Mouse (Mus musculus): ENCODE results near the gene Syde2. TPM values are rescaled to one million over a fixed set of nuclear protein-coding genes. Genes with fewer than 3 reads are reported as not detected.

Syde2 gene
- polyA plus RNA-seq, 1 experiment: 2.6 TPM

- Histone ChIP-seq H3ac (ENCODE audit: control insufficient read depth, insufficient read length, low read depth) (no peak overlapping the region), H3K4me3 (ENCODE audit: insufficient read depth, poor library complexity, severe bottlenecking) (no peak overlapping the region), H3K79me3 (ENCODE audit: low read depth) (peaks cover 26% of the 10 kb centered on the region), H3K36me3 (ENCODE audit: control insufficient read depth, insufficient read depth) (peaks cover 51% of the 10 kb centered on the region), H3K27me3 (ENCODE audit: control insufficient read depth, insufficient read depth, insufficient read length) (no peaks in the 10 kb centered on the region), H3K79me2 (ENCODE audit: control insufficient read depth, insufficient read depth) (peaks cover 41% of the 10 kb centered on the region)
- TF ChIP-seq FOSL1 (IDR thresholded peaks at IDR 0.05; ENCODE audit: insufficient read depth, low read length, poor library complexity, severe bottlenecking) (no peak), CEBPB (IDR thresholded peaks at IDR 0.05; ENCODE audit: low read depth) (no peak), CTCF (IDR thresholded peaks at IDR 0.05; ENCODE audit: control insufficient read depth, insufficient read depth, insufficient read length) (no peak), USF1 (IDR thresholded peaks at IDR 0.05; ENCODE audit: low read depth) (no peak), MYOG (IDR thresholded peaks at IDR 0.05; ENCODE audit: control insufficient read depth, extremely low read depth, insufficient read length) (no peak), MAX (IDR thresholded peaks at IDR 0.05) (no peak), MYOD1 (IDR thresholded peaks at IDR 0.05; ENCODE audit: control insufficient read depth, insufficient read length, low read depth) (no peak)
Measured at GRCm38 (mm10) chr3:145944348-145944747, 43.3 kb upstream of the Syde2 start.

GRCm38 (mm10) chr3:145945904-145946303 is 41.8 kb upstream of the Syde2 start:
- no peak for TF ChIP-seq FOSL1 (IDR thresholded peaks at IDR 0.05; ENCODE audit: insufficient read depth, low read length, poor library complexity, severe bottlenecking)
- TF ChIP-seq MAX (IDR thresholded peaks at IDR 0.05): no peak
- no peak for TF ChIP-seq MYOD1 (IDR thresholded peaks at IDR 0.05; ENCODE audit: control insufficient read depth, insufficient read length, low read depth)
- no peak for TF ChIP-seq USF1 (IDR thresholded peaks at IDR 0.05; ENCODE audit: low read depth)
- no peak for TF ChIP-seq MYOG (IDR thresholded peaks at IDR 0.05; ENCODE audit: control insufficient read depth, extremely low read depth, insufficient read length)
- TF ChIP-seq CTCF (IDR thresholded peaks at IDR 0.05; ENCODE audit: control insufficient read depth, insufficient read depth, insufficient read length): no peak
- no peak for TF ChIP-seq CEBPB (IDR thresholded peaks at IDR 0.05; ENCODE audit: low read depth)
- peaks cover 36% of the 10 kb centered on the region for H3K36me3 ChIP-seq (ENCODE audit: control insufficient read depth, insufficient read depth)
- H3K27me3 ChIP-seq (ENCODE audit: control insufficient read depth, insufficient read depth, insufficient read length): no peaks in the 10 kb centered on the region
- H3K79me2 ChIP-seq (ENCODE audit: control insufficient read depth, insufficient read depth): peaks cover 26% of the 10 kb centered on the region
- H3K79me3 ChIP-seq (ENCODE audit: low read depth): peaks cover 18% of the 10 kb centered on the region
- H3K4me3 ChIP-seq (ENCODE audit: insufficient read depth, poor library complexity, severe bottlenecking): no peak overlapping the region
- H3ac ChIP-seq (ENCODE audit: control insufficient read depth, insufficient read length, low read depth): no peak overlapping the region

- Histone ChIP-seq H3K4me3 (ENCODE audit: insufficient read depth, poor library complexity, severe bottlenecking) (no peak overlapping the region), H3ac (ENCODE audit: control insufficient read depth, insufficient read length, low read depth) (no peak overlapping the region), H3K79me3 (ENCODE audit: low read depth) (peaks cover 12% of the 10 kb centered on the region), H3K79me2 (ENCODE audit: control insufficient read depth, insufficient read depth) (peaks cover 18% of the 10 kb centered on the region), H3K36me3 (ENCODE audit: control insufficient read depth, insufficient read depth) (peaks cover 28% of the 10 kb centered on the region), H3K27me3 (ENCODE audit: control insufficient read depth, insufficient read depth, insufficient read length) (no peaks in the 10 kb centered on the region)
- TF ChIP-seq USF1 (IDR thresholded peaks at IDR 0.05; ENCODE audit: low read depth) (no peak), CTCF (IDR thresholded peaks at IDR 0.05; ENCODE audit: control insufficient read depth, insufficient read depth, insufficient read length) (no peak), MAX (IDR thresholded peaks at IDR 0.05) (no peak), MYOG (IDR thresholded peaks at IDR 0.05; ENCODE audit: control insufficient read depth, extremely low read depth, insufficient read length) (no peak), CEBPB (IDR thresholded peaks at IDR 0.05; ENCODE audit: low read depth) (no peak), MYOD1 (IDR thresholded peaks at IDR 0.05; ENCODE audit: control insufficient read depth, insufficient read length, low read depth) (no peak), FOSL1 (IDR thresholded peaks at IDR 0.05; ENCODE audit: insufficient read depth, low read length, poor library complexity, severe bottlenecking) (no peak)
Measured at GRCm38 (mm10) chr3:145946654-145947053, 41.0 kb upstream of the Syde2 start.

- Histone ChIP-seq H3K79me3 (ENCODE audit: low read depth) (peaks cover 7% of the 10 kb centered on the region), H3K79me2 (ENCODE audit: control insufficient read depth, insufficient read depth) (peaks cover 8% of the 10 kb centered on the region), H3K4me3 (ENCODE audit: insufficient read depth, poor library complexity, severe bottlenecking) (no peak overlapping the region), H3K36me3 (ENCODE audit: control insufficient read depth, insufficient read depth) (peaks cover 22% of the 10 kb centered on the region), H3K27me3 (ENCODE audit: control insufficient read depth, insufficient read depth, insufficient read length) (no peaks in the 10 kb centered on the region), H3ac (ENCODE audit: control insufficient read depth, insufficient read length, low read depth) (no peak overlapping the region)
- TF ChIP-seq USF1 (IDR thresholded peaks at IDR 0.05; ENCODE audit: low read depth): no peak
- TF ChIP-seq FOSL1 (IDR thresholded peaks at IDR 0.05; ENCODE audit: insufficient read depth, low read length, poor library complexity, severe bottlenecking): no peak
- no peak for TF ChIP-seq MYOD1 (IDR thresholded peaks at IDR 0.05; ENCODE audit: control insufficient read depth, insufficient read length, low read depth)
- no peak for TF ChIP-seq CEBPB (IDR thresholded peaks at IDR 0.05; ENCODE audit: low read depth)
- no peak for TF ChIP-seq MYOG (IDR thresholded peaks at IDR 0.05; ENCODE audit: control insufficient read depth, extremely low read depth, insufficient read length)
Measured at GRCm38 (mm10) chr3:145947539-145948204, 40.0 kb upstream of the Syde2 start.

- Histone ChIP-seq H3K79me3 (ENCODE audit: low read depth) (no peaks in the 10 kb centered on the region), H3K36me3 (ENCODE audit: control insufficient read depth, insufficient read depth) (peaks cover 3% of the 10 kb centered on the region), H3K4me3 (ENCODE audit: insufficient read depth, poor library complexity, severe bottlenecking) (no peak overlapping the region), H3K27me3 (ENCODE audit: control insufficient read depth, insufficient read depth, insufficient read length) (no peaks in the 10 kb centered on the region), H3ac (ENCODE audit: control insufficient read depth, insufficient read length, low read depth) (no peak overlapping the region), H3K79me2 (ENCODE audit: control insufficient read depth, insufficient read depth) (no peaks in the 10 kb centered on the region)
- TF ChIP-seq MYOD1 (IDR thresholded peaks at IDR 0.05; ENCODE audit: control insufficient read depth, insufficient read length, low read depth) (peak; percentile 41), CEBPB (IDR thresholded peaks at IDR 0.05; ENCODE audit: low read depth) (no peak)
Measured at GRCm38 (mm10) chr3:145950034-145950814, 37.4 kb upstream of the Syde2 start.
